Mouse (Mus musculus) E14TG2a.4 (cell line): ENCODE measurements around the gene Tbk1.

Experiments
- CTCF ChIP-seq: conservative IDR thresholded peaks from 2 replicates; pipeline ENCODE4 v1.5.1; 2014; ENCODE audit warnings: low read length
- POU5F1 ChIP-seq: IDR thresholded peaks from 2 replicates; pipeline ENCODE4 v1.6.1; 2014; ENCODE audit warnings: low read length, borderline replicate concordance

DNA sequence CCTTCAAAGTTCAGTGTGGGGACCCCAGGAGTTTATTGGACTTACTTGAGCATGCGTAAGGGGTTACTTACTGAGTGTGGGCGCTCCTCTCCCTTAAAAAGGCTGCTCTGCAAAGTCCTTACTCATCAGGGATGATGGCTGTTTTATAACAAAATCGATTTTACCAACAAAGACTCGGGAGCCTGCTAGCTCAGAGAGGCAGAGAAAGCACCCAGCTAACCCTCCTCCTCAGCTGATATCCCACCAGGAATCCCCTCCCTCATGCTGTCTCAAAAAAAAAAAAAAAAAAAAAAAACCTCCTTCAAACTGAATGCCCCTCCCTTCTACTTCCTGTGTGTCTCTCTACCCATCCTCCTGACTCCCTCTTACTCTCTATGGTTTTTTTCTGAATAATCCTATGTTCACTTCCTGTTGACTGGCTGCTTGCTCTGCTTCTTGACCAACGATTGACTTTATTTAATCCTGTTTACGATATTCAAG, 42.0 kb upstream of the Tbk1 start:
- TF ChIP-seq CTCF (no peak), POU5F1 (no peak)
